ENCODE assay signal across 19 mouse cellular contexts in the genomic region with DNA sequence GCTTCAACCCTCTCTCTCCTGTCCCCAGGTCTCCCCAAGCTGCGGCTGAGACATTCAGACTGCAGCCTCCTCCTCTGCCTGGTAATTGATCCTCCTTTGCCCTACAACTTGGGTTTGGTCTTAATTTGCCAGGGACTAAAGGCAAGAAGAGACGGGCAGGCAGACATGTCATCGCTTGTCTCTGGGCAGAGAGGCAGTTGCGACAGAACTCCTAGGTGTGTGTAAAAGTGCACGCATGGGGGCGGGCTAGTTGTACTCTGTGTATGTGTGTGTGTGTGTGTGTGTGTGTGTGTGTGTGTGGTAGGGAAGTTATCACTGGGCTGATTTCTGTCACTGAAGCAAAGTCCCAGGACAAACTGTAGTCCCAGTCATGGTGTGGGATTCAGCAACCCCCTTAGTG. TPM values are rescaled to one million over a fixed set of nuclear protein-coding genes. Genes with fewer than 3 reads are reported as not detected.
DNase-seq lines count a peak whose midpoint lies in the region; ATAC-seq lines count a peak whose summit lies in the region.
"Had no signal": no experiment of that assay in that cellular context is flagged by ENCODE, and none has a peak within 500 bp of the region (broad histone marks: within the 10 kb centered on the region; RNA-seq: fewer than 3 reads in every experiment).

No protein-coding gene starts in this region.

- peak overlapping the region; percentile 68; the same call in 1 of the 2 replicates for H3K27ac ChIP-seq in embryonic facial prominence, embryonic 14.5 days (replicated peaks; ENCODE audit: low read depth, low read length)
- no peak overlapping the region for H3K27ac ChIP-seq in midbrain, embryonic 15.5 days
- H3K27ac ChIP-seq: forebrain, embryonic 12.5 days; hindbrain, embryonic 12.5 days; kidney, embryonic 15.5 days; midbrain, embryonic 10.5 days; neural tube, embryonic 12.5 days had no signal

- H3K4me1 ChIP-seq in embryonic facial prominence, embryonic 14.5 days (ENCODE audit: control insufficient read depth, insufficient read depth, low read length): peaks cover 9% of the 10 kb centered on the region; the same call in 1 of the 2 replicates
- no peaks in the 10 kb centered on the region for H3K4me1 ChIP-seq in midbrain, embryonic 15.5 days
- H3K4me1 ChIP-seq: neural tube, embryonic 12.5 days had no signal

- DNase-seq in lung, postnatal 36 days: peak; percentile 49
- no peak for DNase-seq in lung, postnatal 14 days
- DNase-seq in embryonic facial prominence, embryonic 14.5 days (ENCODE audit: low spot score): peak; percentile 72
- no peak for DNase-seq in heart, adult 9 months (ENCODE audit: low spot score in 2 of 2)
- no peak for DNase-seq in c-Kit-positive CD71-positive TER-119-positive erythroid progenitor cells, embryonic 14.5 days (ENCODE audit: low spot score)
- DNase-seq: cerebellum, adult 11-12 months; cerebellum, postnatal 36 days; gastrocnemius, postnatal 10 days; heart, postnatal 10 days; lung, embryonic 14.5 days; thymus, adult 2 months had no signal

- no peak overlapping the region for H3K4me3 ChIP-seq in embryonic facial prominence, embryonic 14.5 days (ENCODE audit: low read depth, low read length)
- H3K4me3 ChIP-seq in midbrain, embryonic 15.5 days: no peak overlapping the region
- H3K4me3 ChIP-seq: forebrain, embryonic 12.5 days; hindbrain, embryonic 12.5 days; kidney, embryonic 15.5 days; midbrain, embryonic 10.5 days; neural tube, embryonic 12.5 days had no signal

- H3K9ac ChIP-seq in embryonic facial prominence, embryonic 14.5 days (ENCODE audit: low read depth, low read length): no peak overlapping the region
- no peak overlapping the region for H3K9ac ChIP-seq in midbrain, embryonic 15.5 days
- H3K9ac ChIP-seq: forebrain, embryonic 12.5 days; hindbrain, embryonic 12.5 days; kidney, embryonic 15.5 days; lung, embryonic 14.5 days; neural tube, embryonic 12.5 days had no signal

- H3K27me3 ChIP-seq in embryonic facial prominence, embryonic 14.5 days (replicated peaks; ENCODE audit: control insufficient read depth, insufficient read depth, low read length): no peaks in the 10 kb centered on the region
- H3K27me3 ChIP-seq in midbrain, embryonic 15.5 days (replicated peaks): no peaks in the 10 kb centered on the region
- H3K27me3 ChIP-seq: hindbrain, embryonic 12.5 days had no signal

- ATAC-seq in embryonic facial prominence, embryonic 14.5 days (ENCODE audit: low read depth): 0 out of 2 replicates have a peak, but pooled peaks have one; percentile 20
- peak; percentile 65 for ATAC-seq in neutrophil, adult 5-6 weeks (ENCODE audit: extremely low read depth, insufficient number of reproducible peaks, low FRiP score, poor library complexity, severe bottlenecking)
- ATAC-seq in midbrain, embryonic 15.5 days (replicated peaks): no peak
- ATAC-seq: inflammation-experienced regulatory T-cells, adult 6 months had no signal

- H3K4me2 ChIP-seq in embryonic facial prominence, embryonic 14.5 days (ENCODE audit: low read depth, low read length): peak overlapping the region; percentile 8; the same call in 1 of the 2 replicates
- no peak overlapping the region for H3K4me2 ChIP-seq in midbrain, embryonic 15.5 days
- H3K4me2 ChIP-seq: forebrain, embryonic 12.5 days; hindbrain, embryonic 12.5 days; lung, embryonic 14.5 days; neural tube, embryonic 12.5 days had no signal

- no peaks in the 10 kb centered on the region for H3K9me3 ChIP-seq in embryonic facial prominence, embryonic 14.5 days (ENCODE audit: control insufficient read depth, low read length)
- H3K9me3 ChIP-seq in midbrain, embryonic 15.5 days: no peaks in the 10 kb centered on the region
- H3K9me3 ChIP-seq: forebrain, embryonic 12.5 days; hindbrain, embryonic 12.5 days; kidney, embryonic 15.5 days; midbrain, embryonic 10.5 days; neural tube, embryonic 12.5 days had no signal

- H3K36me3 ChIP-seq in embryonic facial prominence, embryonic 14.5 days (ENCODE audit: control insufficient read depth, insufficient read depth, low read length): no peaks in the 10 kb centered on the region
- no peaks in the 10 kb centered on the region for H3K36me3 ChIP-seq in midbrain, embryonic 15.5 days (replicated peaks)
- H3K36me3 ChIP-seq: forebrain, embryonic 12.5 days; hindbrain, embryonic 12.5 days; kidney, embryonic 15.5 days; midbrain, embryonic 10.5 days; neural tube, embryonic 12.5 days had no signal

- WGBS in embryonic facial prominence, embryonic 14.5 days: 66% methylated on average over 6 of the region's 6 CpGs
- 89% methylated on average over 6 of the region's 6 CpGs for WGBS in midbrain, embryonic 15.5 days

RNA-seq across cellular contexts. Expression of gene Fosl2, which starts 13.7 kb away (rescaled TPM):
- 7.7 and 10.8 TPM in 2 replicates for polyA plus RNA-seq in embryonic facial prominence, embryonic 14.5 days (2014; fragmentation: Nextera tagmentation; extraction: Ambion mirVana)
- 133 and 140 TPM in 2 replicates for total RNA-seq in neutrophil, adult 5-6 weeks (2017)
- 0.41 and 0.54 TPM in 2 replicates for polyA plus RNA-seq in midbrain, embryonic 15.5 days (2015; fragmentation: Nextera tagmentation; extraction: Ambion mirVana)

Comparison
In these comparisons a context has a peak if more than half of its experiments do, and no peak if none do; other contexts are left out.
1. DNase-seq: peak in lung, postnatal 36 days (single experiment) and embryonic facial prominence, embryonic 14.5 days (single experiment); none in lung, postnatal 14 days (single experiment), heart, adult 9 months (0 of 2) and c-Kit-positive CD71-positive TER-119-positive erythroid progenitor cells, embryonic 14.5 days (single experiment).